Mouse (Mus musculus): ENCODE measurements around the gene Ncln. TPM values are rescaled to one million over a fixed set of nuclear protein-coding genes. Genes with fewer than 3 reads are reported as not detected.

Gene Ncln
- polyA plus RNA-seq, 1 experiment from 2014 or later: 99.0 TPM

- DNase-seq (ENCODE audit: low spot score) (no peak), ATAC-seq (replicated peaks; ENCODE audit: low FRiP score, low TSS enrichment, low read depth) (no peak)
- 3% methylated on average over 35 of the region's 35 CpGs for WGBS
- H3K27me3 ChIP-seq (replicated peaks; ENCODE audit: control insufficient read depth, insufficient read depth, low read length): peaks cover 30% of the 10 kb centered on the region
- peaks cover 10% of the 10 kb centered on the region for H3K36me3 ChIP-seq (ENCODE audit: control insufficient read depth, insufficient read depth, low read length)
- H3K4me2 ChIP-seq (ENCODE audit: low read length): peak overlapping the region; percentile 70
- H3K9me3 ChIP-seq (ENCODE audit: control insufficient read depth, low read length): no peaks in the 10 kb centered on the region
- H3K27ac ChIP-seq (ENCODE audit: low read depth): no peak overlapping the region
- 0 out of 2 replicates have a peak overlapping the region, but pooled peaks have one; percentile 16 for H3K9ac ChIP-seq (ENCODE audit: low read length)
- H3K4me1 ChIP-seq (replicated peaks; ENCODE audit: control insufficient read depth, insufficient read depth, low read length): no peaks in the 10 kb centered on the region
- peak overlapping the region; percentile 42 for H3K4me3 ChIP-seq (ENCODE audit: low read depth, low read length)
These were observed 14.3 kb downstream of the Ncln start for GRCm38 (mm10) chr10:81481605-81482532.

GRCm38 (mm10) chr10:81474461-81474860, 21.7 kb downstream of the Ncln start:
- Histone ChIP-seq H3K4me3 (ENCODE audit: low read depth, low read length) (no peak overlapping the region), H3K27me3 (replicated peaks; ENCODE audit: control insufficient read depth, insufficient read depth, low read length) (peaks cover 53% of the 10 kb centered on the region), H3K27ac (ENCODE audit: low read depth) (no peak overlapping the region), H3K4me2 (ENCODE audit: low read length) (no peak overlapping the region), H3K9ac (ENCODE audit: low read length) (no peak overlapping the region), H3K36me3 (ENCODE audit: control insufficient read depth, insufficient read depth, low read length) (no peaks in the 10 kb centered on the region), H3K9me3 (ENCODE audit: control insufficient read depth, low read length) (no peaks in the 10 kb centered on the region), H3K4me1 (replicated peaks; ENCODE audit: control insufficient read depth, insufficient read depth, low read length) (0 out of 2 replicates have a peak, but pooled peaks cover 4% of the 10 kb centered on the region)
- 73% methylated on average over 10 of the region's 10 CpGs for WGBS
- DNase-seq (ENCODE audit: low spot score): no peak
- no peak for ATAC-seq (replicated peaks; ENCODE audit: low FRiP score, low TSS enrichment, low read depth)

GRCm38 (mm10) chr10:81473003-81473451, 23.2 kb downstream of the Ncln start:
- DNase-seq (ENCODE audit: low spot score): no peak
- WGBS: 3% methylated on average over 22 of the region's 22 CpGs

GRCm38 (mm10) chr10:81472403-81473002, 23.7 kb downstream of the Ncln start:
- Histone ChIP-seq H3K27ac (ENCODE audit: low read depth) (no peak overlapping the region), H3K27me3 (replicated peaks; ENCODE audit: control insufficient read depth, insufficient read depth, low read length) (peaks cover 55% of the 10 kb centered on the region), H3K4me3 (ENCODE audit: low read depth, low read length) (no peak overlapping the region), H3K9ac (ENCODE audit: low read length) (no peak overlapping the region), H3K36me3 (ENCODE audit: control insufficient read depth, insufficient read depth, low read length) (no peaks in the 10 kb centered on the region), H3K4me1 (replicated peaks; ENCODE audit: control insufficient read depth, insufficient read depth, low read length) (0 out of 2 replicates have a peak, but pooled peaks cover 4% of the 10 kb centered on the region), H3K4me2 (ENCODE audit: low read length) (no peak overlapping the region), H3K9me3 (ENCODE audit: control insufficient read depth, low read length) (no peaks in the 10 kb centered on the region)
- DNase-seq (ENCODE audit: low spot score) (no peak), ATAC-seq (replicated peaks; ENCODE audit: low FRiP score, low TSS enrichment, low read depth) (no peak)
- 6% methylated on average over 17 of the region's 18 CpGs for WGBS

More at GRCm38 (mm10) chr10:81473003-81473451, 23.2 kb downstream of the Ncln start:
- H3K27ac ChIP-seq (ENCODE audit: low read depth): no peak overlapping the region
- no peaks in the 10 kb centered on the region for H3K9me3 ChIP-seq (ENCODE audit: control insufficient read depth, low read length)
- ATAC-seq (replicated peaks; ENCODE audit: low FRiP score, low TSS enrichment, low read depth): no peak
- no peak overlapping the region for H3K9ac ChIP-seq (ENCODE audit: low read length)
- no peak overlapping the region for H3K4me2 ChIP-seq (ENCODE audit: low read length)
- H3K4me3 ChIP-seq (ENCODE audit: low read depth, low read length): no peak overlapping the region
- 0 out of 2 replicates have a peak, but pooled peaks cover 4% of the 10 kb centered on the region for H3K4me1 ChIP-seq (replicated peaks; ENCODE audit: control insufficient read depth, insufficient read depth, low read length)
- peaks cover 53% of the 10 kb centered on the region for H3K27me3 ChIP-seq (replicated peaks; ENCODE audit: control insufficient read depth, insufficient read depth, low read length)
- no peaks in the 10 kb centered on the region for H3K36me3 ChIP-seq (ENCODE audit: control insufficient read depth, insufficient read depth, low read length)

GRCm38 (mm10) chr10:81470454-81470853, 25.7 kb downstream of the Ncln start:
- peaks cover 64% of the 10 kb centered on the region for H3K27me3 ChIP-seq (replicated peaks; ENCODE audit: control insufficient read depth, insufficient read depth, low read length)
- 54% methylated on average over 18 of the region's 18 CpGs for WGBS
- ATAC-seq (replicated peaks; ENCODE audit: low FRiP score, low TSS enrichment, low read depth): no peak

GRCm38 (mm10) chr10:81469253-81469652, 26.9 kb downstream of the Ncln start:
- Histone ChIP-seq H3K4me1 (replicated peaks; ENCODE audit: control insufficient read depth, insufficient read depth, low read length) (0 out of 2 replicates have a peak, but pooled peaks cover 4% of the 10 kb centered on the region), H3K36me3 (ENCODE audit: control insufficient read depth, insufficient read depth, low read length) (no peaks in the 10 kb centered on the region), H3K27ac (ENCODE audit: low read depth) (no peak overlapping the region), H3K4me3 (ENCODE audit: low read depth, low read length) (no peak overlapping the region), H3K9ac (ENCODE audit: low read length) (no peak overlapping the region), H3K4me2 (ENCODE audit: low read length) (no peak overlapping the region), H3K27me3 (replicated peaks; ENCODE audit: control insufficient read depth, insufficient read depth, low read length) (peaks cover 65% of the 10 kb centered on the region), H3K9me3 (ENCODE audit: control insufficient read depth, low read length) (no peaks in the 10 kb centered on the region)
- WGBS: 77% methylated on average over 5 of the region's 5 CpGs
- ATAC-seq (replicated peaks; ENCODE audit: low FRiP score, low TSS enrichment, low read depth): no peak
- DNase-seq (ENCODE audit: low spot score): no peak

More at GRCm38 (mm10) chr10:81470454-81470853, 25.7 kb downstream of the Ncln start:
- Histone ChIP-seq H3K4me1 (replicated peaks; ENCODE audit: control insufficient read depth, insufficient read depth, low read length) (0 out of 2 replicates have a peak, but pooled peaks cover 4% of the 10 kb centered on the region), H3K36me3 (ENCODE audit: control insufficient read depth, insufficient read depth, low read length) (no peaks in the 10 kb centered on the region), H3K9ac (ENCODE audit: low read length) (no peak overlapping the region), H3K9me3 (ENCODE audit: control insufficient read depth, low read length) (no peaks in the 10 kb centered on the region), H3K4me3 (ENCODE audit: low read depth, low read length) (no peak overlapping the region), H3K4me2 (ENCODE audit: low read length) (no peak overlapping the region), H3K27ac (ENCODE audit: low read depth) (no peak overlapping the region)
- no peak for DNase-seq (ENCODE audit: low spot score)

GRCm38 (mm10) chr10:81467670-81468235, 28.4 kb downstream of the Ncln start:
- Histone ChIP-seq H3K9me3 (ENCODE audit: control insufficient read depth, low read length) (no peaks in the 10 kb centered on the region), H3K27me3 (replicated peaks; ENCODE audit: control insufficient read depth, insufficient read depth, low read length) (peaks cover 65% of the 10 kb centered on the region), H3K27ac (ENCODE audit: low read depth) (no peak overlapping the region), H3K4me3 (ENCODE audit: low read depth, low read length) (no peak overlapping the region), H3K4me1 (replicated peaks; ENCODE audit: control insufficient read depth, insufficient read depth, low read length) (0 out of 2 replicates have a peak, but pooled peaks cover 3% of the 10 kb centered on the region), H3K4me2 (ENCODE audit: low read length) (no peak overlapping the region), H3K36me3 (ENCODE audit: control insufficient read depth, insufficient read depth, low read length) (no peaks in the 10 kb centered on the region), H3K9ac (ENCODE audit: low read length) (no peak overlapping the region)
- no peak for ATAC-seq (replicated peaks; ENCODE audit: low FRiP score, low TSS enrichment, low read depth)
- WGBS: 81% methylated on average over 16 of the region's 16 CpGs
- no peak for DNase-seq (ENCODE audit: low spot score)

GRCm38 (mm10) chr10:81466881-81467280, 29.3 kb downstream of the Ncln start:
- no peak overlapping the region for H3K4me3 ChIP-seq (ENCODE audit: low read depth, low read length)
- no peaks in the 10 kb centered on the region for H3K36me3 ChIP-seq (ENCODE audit: control insufficient read depth, insufficient read depth, low read length)
- H3K27ac ChIP-seq (ENCODE audit: low read depth): no peak overlapping the region
- H3K4me2 ChIP-seq (ENCODE audit: low read length): no peak overlapping the region
- H3K9ac ChIP-seq (ENCODE audit: low read length): no peak overlapping the region
- H3K9me3 ChIP-seq (ENCODE audit: control insufficient read depth, low read length): 0 out of 2 replicates have a peak, but pooled peaks cover 2% of the 10 kb centered on the region
- peaks cover 67% of the 10 kb centered on the region for H3K27me3 ChIP-seq (replicated peaks; ENCODE audit: control insufficient read depth, insufficient read depth, low read length)
- no peak for ATAC-seq (replicated peaks; ENCODE audit: low FRiP score, low TSS enrichment, low read depth)
- H3K4me1 ChIP-seq (replicated peaks; ENCODE audit: control insufficient read depth, insufficient read depth, low read length): 0 out of 2 replicates have a peak, but pooled peaks cover 3% of the 10 kb centered on the region
- DNase-seq (ENCODE audit: low spot score): no peak
- 55% methylated on average over 14 of the region's 14 CpGs for WGBS

All from intestine, embryonic 14.5 days (tissue).